Mouse (Mus musculus) lung, adult 2 months (tissue): ENCODE measurements around the gene Fam129b. TPM values are rescaled to one million over a fixed set of nuclear protein-coding genes. Genes with fewer than 3 reads are reported as not detected.

ENCODE experiments used
- DNase-seq: peaks from one replicate; pipeline ENCODE4 v3.0.0; 2022
- H3K4me1 ChIP-seq: fragments of 200-500 bp; 2 replicates; pipeline ENCODE4 v1.6.1; 2011; ENCODE audit warnings: low read length; ENCODE audit not compliant: control insufficient read depth, insufficient read depth
- H3K4me3 ChIP-seq: fragments of 200-500 bp; replicated peaks from 2 replicates; pipeline ENCODE3; 2011; ENCODE audit warnings: low read depth, mild to moderate bottlenecking, control low read depth, low read length; ENCODE audit errors: extremely low read depth
- CTCF ChIP-seq: fragments of 200-500 bp; IDR thresholded peaks from 2 replicates; pipeline ENCODE4 v1.5.1; 2011; ENCODE audit warnings: mild to moderate bottlenecking, low read length, control low read depth; ENCODE audit not compliant: insufficient read depth
- POLR2A ChIP-seq: fragments of 200-500 bp; IDR thresholded peaks from 2 replicates; pipeline ENCODE4 v1.6.1; 2011; ENCODE audit warnings: low read depth, mild to moderate bottlenecking, control low read depth, low read length, borderline replicate concordance; ENCODE audit errors: extremely low read depth
- whole genome bisulfite sequencing: fragments of 180-500 bp; shearing (Covaris S2); methylation state at CpG from one replicate; pipeline ENCODE4 v1.1.7; 2018; 5-methylcytosine and 5-hydroxymethylcytosine counted together
- polyA plus RNA-seq: library from polyadenylated mRNA; depleted of rRNA; stranded (reverse); fragments of >200 nt; gene quantifications from 2 replicates; pipeline ENCODE4 v1.2.3, GENCODE M21; 2012

Fam129b gene
- polyA plus RNA-seq, 1 experiment, result 224 TPM

- DNase-seq, result peak; percentile 96
- peak within 1 kb of the TSS; percentile 99 for H3K4me3 ChIP-seq
- TF ChIP-seq CTCF (no peak), POLR2A (peak; percentile 87)
- H3K4me1 ChIP-seq, result peaks cover 3% of the 10 kb centered on the region
- WGBS, result 2% methylated on average over 55 of the region's 55 CpGs
Observed at GRCm38 (mm10) chr2:32961192-32961995, 85.5 kb downstream of the Fam129b start, which contains the start of the genes Rpl12 and Lrsam1. TSS of gene Rpl12 (plus strand) at chr2:32961559. TSS of gene Lrsam1 (minus strand) at chr2:32961614.

- Histone ChIP-seq H3K4me3 (peak overlapping the region; percentile 99), H3K4me1 (peaks cover 3% of the 10 kb centered on the region)
- TF ChIP-seq POLR2A (no peak), CTCF (no peak)
- WGBS, result 5% methylated on average over 33 of the region's 33 CpGs
- no peak for DNase-seq
Observed at GRCm38 (mm10) chr2:32962062-32962874, 86.4 kb downstream of the Fam129b start.

DNA sequence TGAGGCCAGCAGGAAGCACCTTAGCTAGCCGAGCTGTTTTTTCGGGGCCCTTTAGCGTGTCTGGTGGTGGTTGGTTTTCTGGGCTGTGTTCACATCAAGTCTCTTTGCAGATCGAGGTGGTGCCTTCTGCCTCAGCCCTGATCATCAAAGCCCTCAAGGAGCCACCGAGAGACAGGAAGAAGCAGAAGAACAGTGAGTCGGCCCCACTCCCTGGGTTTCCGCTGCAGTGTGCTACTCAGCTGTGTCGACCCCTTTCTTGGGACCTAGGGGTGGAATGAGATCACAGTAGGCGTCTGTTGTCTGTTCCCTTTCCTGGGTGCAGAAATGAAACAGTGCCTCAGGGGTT is 86.9 kb downstream of the Fam129b start:
- H3K4me3 ChIP-seq, result no peak overlapping the region
- WGBS, result 21% methylated on average over 9 of the region's 9 CpGs
- no peak for DNase-seq
- TF ChIP-seq CTCF (no peak), POLR2A (no peak)
- H3K4me1 ChIP-seq, result peaks cover 5% of the 10 kb centered on the region

DNA sequence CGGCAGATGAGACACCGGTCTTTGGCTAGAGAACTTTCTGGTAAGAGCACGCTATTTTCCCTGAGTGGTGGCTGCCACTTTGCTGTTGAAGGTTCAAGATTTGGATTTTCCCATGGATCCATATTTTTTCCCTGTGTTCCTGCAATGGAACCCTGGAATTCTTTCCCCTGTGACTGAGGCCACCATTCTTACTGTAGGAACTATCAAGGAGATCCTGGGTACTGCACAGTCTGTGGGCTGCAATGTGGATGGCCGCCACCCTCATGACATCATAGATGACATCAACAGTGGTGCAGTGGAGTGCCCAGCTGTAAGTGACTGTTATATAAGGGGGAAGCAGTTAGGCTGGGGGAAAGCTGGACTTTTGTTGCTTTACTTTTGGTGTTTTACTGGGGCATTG is 87.6 kb downstream of the Fam129b start:
- H3K4me3 ChIP-seq, result no peak overlapping the region
- no peak for DNase-seq
- H3K4me1 ChIP-seq, result peaks cover 5% of the 10 kb centered on the region
- WGBS, result 62% methylated on average over 4 of the region's 4 CpGs
- TF ChIP-seq POLR2A (no peak), CTCF (no peak)

GRCm38 (mm10) chr2:32963981-32964380 is 88.1 kb downstream of the Fam129b start:
- 85% methylated on average over 1 of the region's 1 CpGs for WGBS
- Histone ChIP-seq H3K4me3 (no peak overlapping the region), H3K4me1 (peaks cover 5% of the 10 kb centered on the region)
- TF ChIP-seq POLR2A (no peak), CTCF (no peak)
- DNase-seq, result no peak

GRCm38 (mm10) chr2:32964659-32965457 is 88.9 kb downstream of the Fam129b start:
- WGBS, result 49% methylated on average over 10 of the region's 10 CpGs
- peaks cover 5% of the 10 kb centered on the region for H3K4me1 ChIP-seq
- no peak overlapping the region for H3K4me3 ChIP-seq
- no peak for DNase-seq
- no peak for TF ChIP-seq CTCF
- no peak for TF ChIP-seq POLR2A

DNA sequence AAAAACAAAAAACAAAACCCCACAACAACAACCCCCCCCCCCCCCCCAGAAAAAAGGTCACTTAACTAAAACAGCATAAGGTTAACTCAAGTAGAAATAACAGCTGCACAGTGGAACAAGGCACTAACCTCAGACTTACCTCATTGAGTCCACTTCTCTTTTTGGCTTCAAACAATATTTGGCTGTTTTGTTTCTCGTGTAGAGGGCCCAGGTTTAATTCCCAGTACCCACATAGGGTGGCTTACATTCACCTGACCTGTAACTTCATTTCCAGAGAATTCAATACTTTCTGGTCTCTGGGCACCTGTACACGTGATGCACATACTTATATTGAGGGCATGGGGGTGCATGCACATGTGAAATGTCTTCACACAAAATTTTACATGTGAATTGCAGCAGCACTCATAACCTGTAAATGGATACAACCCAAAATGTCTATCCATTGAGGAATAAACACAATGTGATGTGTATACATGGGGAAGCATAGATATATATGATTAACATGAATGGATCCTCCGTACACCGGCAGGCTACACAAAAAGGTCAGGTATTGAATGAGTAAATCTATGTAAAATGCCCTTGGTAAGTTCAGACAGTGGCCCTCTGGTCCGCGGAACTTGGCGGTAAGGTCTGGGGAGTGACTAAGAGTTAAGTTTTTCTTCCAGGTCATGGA is 89.7 kb downstream of the Fam129b start:
- peaks cover 5% of the 10 kb centered on the region for H3K4me1 ChIP-seq
- TF ChIP-seq CTCF (no peak), POLR2A (no peak)
- WGBS, result 22% methylated on average over 7 of the region's 7 CpGs
- no peak overlapping the region for H3K4me3 ChIP-seq
- DNase-seq, result no peak

- H3K4me1 ChIP-seq, result peaks cover 2% of the 10 kb centered on the region; the same call in 1 of the 2 replicates
- H3K4me3 ChIP-seq, result peak overlapping the region; percentile 84
- DNase-seq, result no peak
- TF ChIP-seq CTCF (no peak), POLR2A (no peak)
- WGBS, result 7% methylated on average over 13 of the region's 13 CpGs
Observed at GRCm38 (mm10) chr2:32966184-32966688, 90.3 kb downstream of the Fam129b start.
